Mouse (Mus musculus) ES-CJ7 (cell line): ENCODE results near the gene Kcnh2.
"Not testable (repeated sequence)": the region's sequence is repeated elsewhere in the genome, so short reads cannot be mapped to it uniquely, and the experiment has no call there.

ENCODE experiments used
- DNase-seq: peaks from one replicate; pipeline ENCODE4 v3.0.0; 2011; ENCODE audit warnings: low read depth, low spot score

Kcnh2 gene

GRCm38 (mm10) chr5:24351278-24351677 lies at the start of gene Kcnh2:
Gene Kcnh2 (minus strand): TSS chr5:24351604.
- DNase-seq: no peak

GRCm38 (mm10) chr5:24400362-24400761 lies 49.0 kb upstream of the Kcnh2 start:
- DNase-seq: no peak

- no peak for DNase-seq
Observed at GRCm38 (mm10) chr5:24399686-24400085, 48.3 kb upstream of the Kcnh2 start.

GRCm38 (mm10) chr5:24396254-24396653 lies 44.9 kb upstream of the Kcnh2 start:
- DNase-seq: not testable (repeated sequence)

GRCm38 (mm10) chr5:24394165-24394894 lies 42.9 kb upstream of the Kcnh2 start:
- DNase-seq: peak; percentile 99

- peak; percentile 86 for DNase-seq
Observed at GRCm38 (mm10) chr5:24393392-24393997, 42.1 kb upstream of the Kcnh2 start, which contains the start of gene Abcb8. Gene Abcb8 (plus strand): TSS chr5:24393663.

- DNase-seq: no peak
Observed at GRCm38 (mm10) chr5:24392724-24393123, 41.3 kb upstream of the Kcnh2 start.

GRCm38 (mm10) chr5:24391864-24392263 lies 40.5 kb upstream of the Kcnh2 start, which contains the start of gene Atg9b:
Gene Atg9b (minus strand): TSS chr5:24392143.
- no peak for DNase-seq

- DNase-seq: no peak
Observed at GRCm38 (mm10) chr5:24389658-24390020, 38.2 kb upstream of the Kcnh2 start.

GRCm38 (mm10) chr5:24389011-24389657 lies 37.7 kb upstream of the Kcnh2 start:
- DNase-seq: peak; percentile 62

GRCm38 (mm10) chr5:24388246-24388915 lies 37.0 kb upstream of the Kcnh2 start:
- DNase-seq: no peak

GRCm38 (mm10) chr5:24387264-24388241 lies 36.1 kb upstream of the Kcnh2 start:
- peak; percentile 67 for DNase-seq

- no peak for DNase-seq
Observed at GRCm38 (mm10) chr5:24385887-24386550, 34.6 kb upstream of the Kcnh2 start.

GRCm38 (mm10) chr5:24385374-24385773 lies 34.0 kb upstream of the Kcnh2 start:
- DNase-seq: no peak

GRCm38 (mm10) chr5:24384407-24384806 lies 33.0 kb upstream of the Kcnh2 start:
- no peak for DNase-seq

- peak; percentile 99 for DNase-seq
Observed at GRCm38 (mm10) chr5:24383026-24383859, 31.8 kb upstream of the Kcnh2 start.

GRCm38 (mm10) chr5:24381988-24382387 lies 30.6 kb upstream of the Kcnh2 start:
- DNase-seq: no peak

GRCm38 (mm10) chr5:24381486-24381885 lies 30.1 kb upstream of the Kcnh2 start:
- no peak for DNase-seq

- DNase-seq: no peak
Observed at GRCm38 (mm10) chr5:24380499-24380898, 29.1 kb upstream of the Kcnh2 start.
